Mouse (Mus musculus) C2C12 (cell line): ENCODE results near the gene Ngly1.

ENCODE experiments used
- CTCF ChIP-seq: IDR thresholded peaks from one replicate; pipeline ENCODE4 v1.5.1; 2011; ENCODE audit not compliant: control insufficient read depth, insufficient read depth, insufficient read length
- FOSL1 ChIP-seq: IDR thresholded peaks from one replicate; pipeline ENCODE4 v1.8.0; 2011; ENCODE audit warnings: mild to moderate bottlenecking, low read length; ENCODE audit not compliant: poor library complexity, insufficient read depth, severe bottlenecking
- MAX ChIP-seq: IDR thresholded peaks from one replicate; pipeline ENCODE4 v1.6.1; 2011; ENCODE audit warnings: mild to moderate bottlenecking, control low read depth
- MYOG ChIP-seq: IDR thresholded peaks from one replicate; pipeline ENCODE4 v1.6.1; 2011; ENCODE audit not compliant: control insufficient read depth, insufficient read length; ENCODE audit errors: extremely low read depth

- TF ChIP-seq MAX, result no peak
- TF ChIP-seq CTCF, result no peak
- TF ChIP-seq FOSL1, result no peak
- TF ChIP-seq MYOG, result no peak
These were observed 34.9 kb downstream of the Ngly1 start for GRCm38 (mm10) chr14:16283966-16284365.
